ENCODE assay signal across 1 mouse cellular context in genomic region chr9:3330737-3331384, GRCm38 (mm10).
TF ChIP-seq lines count a peak whose summit lies in the region.

No protein-coding gene starts in this region.

TF ChIP-seq in MEL, 35 proteins besides CTCF, POLR2A, EP300 and RAD21 (continued from another document):
- TF ChIP-seq MEF2A (IDR thresholded peaks at IDR 0.05; ENCODE audit: extremely low read depth, insufficient replicate concordance, low read depth, low read length, poor library complexity, severe bottlenecking) = 0 out of 2 replicates have a peak, but pooled peaks have one; percentile 57
- TF ChIP-seq TBP (IDR thresholded peaks at IDR 0.05; ENCODE audit: low read depth, low read length) = 0 out of 2 replicates have a peak, but pooled peaks have one; percentile 10
- no peak for TF ChIP-seq SMC3 (IDR thresholded peaks at IDR 0.05; ENCODE audit: low read depth, low read length)
